ENCODE assay signal across 8 mouse cellular contexts in genomic region chr4:32373085-32373484, GRCm38 (mm10).
DNase-seq lines count a peak whose midpoint lies in the region; ATAC-seq and TF ChIP-seq lines count a peak whose summit lies in the region.

No protein-coding gene starts in this region.

- H3K9ac ChIP-seq in neural tube, embryonic 14.5 days (replicated peaks; ENCODE audit: low read depth, low read length): no peak overlapping the region

- peak overlapping the region; percentile 51; the same call in 1 of the 2 replicates for H3K27ac ChIP-seq in embryonic facial prominence, embryonic 10.5 days (replicated peaks)
- H3K27ac ChIP-seq in neural tube, embryonic 14.5 days (ENCODE audit: low read depth, low read length): peak overlapping the region; percentile 7

- DNase-seq in kidney, postnatal 10 days: peak; percentile 58
- DNase-seq in kidney, adult 9 months: no peak
- DNase-seq in embryonic facial prominence, embryonic 10.5 days (ENCODE audit: low spot score): peak; percentile 39
- peak; percentile 56 to 58 for DNase-seq in layer of hippocampus, adult 8-10 months (ENCODE audit: low spot score in 2 of 2)
- no peak for DNase-seq in ovary, postnatal 36 days (ENCODE audit: low spot score)
- no peak for DNase-seq in lung, adult 2 months
- no peak for DNase-seq in spleen, adult 18-20 months

- TF ChIP-seq POLR2A in lung, adult 2 months (IDR thresholded peaks at IDR 0.05; ENCODE audit: borderline replicate concordance, extremely low read depth, low read depth, low read length): no peak

- H3K27me3 ChIP-seq in embryonic facial prominence, embryonic 10.5 days (replicated peaks; ENCODE audit: low read depth, poor library complexity, severe bottlenecking): no peaks in the 10 kb centered on the region
- no peaks in the 10 kb centered on the region for H3K27me3 ChIP-seq in neural tube, embryonic 14.5 days (ENCODE audit: control insufficient read depth, insufficient read depth, low read length)

- peaks cover 79% of the 10 kb centered on the region for H3K4me1 ChIP-seq in embryonic facial prominence, embryonic 10.5 days
- H3K4me1 ChIP-seq in neural tube, embryonic 14.5 days (ENCODE audit: control insufficient read depth, insufficient read depth, low read length): peaks cover 43% of the 10 kb centered on the region
- H3K4me1 ChIP-seq in lung, adult 2 months (ENCODE audit: control insufficient read depth, insufficient read depth, low read length): peaks cover 3% of the 10 kb centered on the region; the same call in 1 of the 2 replicates

- no peak overlapping the region; the same call in 1 of the 2 replicates for H3K4me2 ChIP-seq in neural tube, embryonic 14.5 days (ENCODE audit: low read depth, low read length)

- no peak for TF ChIP-seq CTCF in lung, adult 2 months (IDR thresholded peaks at IDR 0.05; ENCODE audit: insufficient read depth, low read length)

- 37% methylated on average over 7 of the region's 7 CpGs for WGBS in embryonic facial prominence, embryonic 10.5 days
- WGBS in neural tube, embryonic 14.5 days: 34% methylated on average over 7 of the region's 7 CpGs
- WGBS in lung, adult 2 months: 54% methylated on average over 7 of the region's 7 CpGs

- H3K36me3 ChIP-seq in embryonic facial prominence, embryonic 10.5 days (replicated peaks): no peaks in the 10 kb centered on the region
- no peaks in the 10 kb centered on the region for H3K36me3 ChIP-seq in neural tube, embryonic 14.5 days (ENCODE audit: control insufficient read depth, insufficient read depth, low read length)

- peak; percentile 19; the same call in 1 of the 2 replicates for ATAC-seq in neural tube, embryonic 14.5 days (ENCODE audit: low read depth)

- no peak overlapping the region for H3K4me3 ChIP-seq in embryonic facial prominence, embryonic 10.5 days
- no peak overlapping the region for H3K4me3 ChIP-seq in neural tube, embryonic 14.5 days (ENCODE audit: low read depth, low read length)
- no peak overlapping the region for H3K4me3 ChIP-seq in lung, adult 2 months (replicated peaks; ENCODE audit: extremely low read depth, low read depth, low read length)

- no peaks in the 10 kb centered on the region for H3K9me3 ChIP-seq in embryonic facial prominence, embryonic 10.5 days
- no peaks in the 10 kb centered on the region for H3K9me3 ChIP-seq in neural tube, embryonic 14.5 days (ENCODE audit: control insufficient read depth, low read length)

Comparison
In these comparisons a context has a peak if more than half of its experiments do, and no peak if none do; other contexts are left out.
1. DNase-seq: peak in kidney, postnatal 10 days (single experiment), embryonic facial prominence, embryonic 10.5 days (single experiment) and layer of hippocampus, adult 8-10 months (2 of 2); none in kidney, adult 9 months (single experiment), ovary, postnatal 36 days (single experiment), lung, adult 2 months (single experiment) and spleen, adult 18-20 months (0 of 2).